Mouse (Mus musculus): Measurements from ENCODE around the gene Wnt5b. TPM values are rescaled to one million over a fixed set of nuclear protein-coding genes. Genes with fewer than 3 reads are reported as not detected.

Gene Wnt5b
- total and polyA plus RNA-seq, 3 experiments, result 0.04 TPM; not detected in 2

- Histone ChIP-seq H3K9ac (ENCODE audit: control insufficient read depth, low read depth, low read length, poor library complexity, severe bottlenecking) (peak overlapping the region; percentile 94), H3K4me1 (ENCODE audit: control insufficient read depth in 1 of 2, insufficient read depth in 2 of 2, low read length in 2 of 2) (peaks cover 0 to 4% of the 10 kb centered on the region in 2 experiments; a peak in 2 of 4 replicates), H3K27ac (ENCODE audit: control insufficient read depth, low read depth, low read length) (peak overlapping the region; percentile 50; the same call in 1 of the 2 replicates), H3K79me2 (ENCODE audit: control insufficient read depth, insufficient read depth, low read length, poor library complexity) (peaks cover 43% of the 10 kb centered on the region), H3K4me3 (ENCODE audit: control insufficient read depth in 1 of 2, insufficient read depth in 1 of 2, low read depth in 2 of 2, low read length in 2 of 2) (peak overlapping the region; percentile 85 to 94), H3K27me3 (ENCODE audit: control insufficient read depth in 1 of 2, insufficient read depth in 2 of 2, low read length in 2 of 2) (no peaks in the 10 kb centered on the region), H3K36me3 (ENCODE audit: control insufficient read depth in 1 of 2, insufficient read depth in 2 of 2, low read length in 2 of 2) (peaks cover 0 to 20% of the 10 kb centered on the region in 2 experiments; a peak in 2 of 4 replicates), H3K9me3 (replicated peaks; ENCODE audit: insufficient read depth, low read length) (no peaks in the 10 kb centered on the region)
- peak; percentile 42 for DNase-seq (ENCODE audit: low read depth, low spot score)
- TF ChIP-seq NRF1 (IDR thresholded peaks at IDR 0.05; ENCODE audit: insufficient read depth, low read depth, low read length, poor library complexity, severe bottlenecking) (no peak), UBTF (IDR thresholded peaks at IDR 0.05; ENCODE audit: borderline replicate concordance, insufficient read depth, low read depth, low read length) (0 out of 2 replicates have a peak, but pooled peaks have one; percentile 35)
Observed at GRCm38 (mm10) chr6:119387801-119388649, 156.1 kb downstream of the Wnt5b start.

- Histone ChIP-seq H3K9ac (ENCODE audit: control insufficient read depth, low read depth, low read length, poor library complexity, severe bottlenecking) (peak overlapping the region; percentile 94), H3K27ac (ENCODE audit: control insufficient read depth, low read depth, low read length) (no peak overlapping the region), H3K27me3 (ENCODE audit: control insufficient read depth in 1 of 2, insufficient read depth in 2 of 2, low read length in 2 of 2) (no peaks in the 10 kb centered on the region), H3K79me2 (ENCODE audit: control insufficient read depth, insufficient read depth, low read length, poor library complexity) (peaks cover 47% of the 10 kb centered on the region), H3K9me3 (replicated peaks; ENCODE audit: insufficient read depth, low read length) (no peaks in the 10 kb centered on the region), H3K4me3 (ENCODE audit: control insufficient read depth in 1 of 2, insufficient read depth in 1 of 2, low read depth in 2 of 2, low read length in 2 of 2) (peak overlapping the region; percentile 85 to 94), H3K36me3 (ENCODE audit: control insufficient read depth in 1 of 2, insufficient read depth in 2 of 2, low read length in 2 of 2) (peaks cover 0 to 24% of the 10 kb centered on the region in 2 experiments; a peak in 2 of 4 replicates), H3K4me1 (ENCODE audit: control insufficient read depth in 1 of 2, insufficient read depth in 2 of 2, low read length in 2 of 2) (peaks cover 0 to 4% of the 10 kb centered on the region in 2 experiments; a peak in 2 of 4 replicates)
- DNase-seq (ENCODE audit: low read depth, low spot score), result no peak
- no peak for TF ChIP-seq TCF12 (IDR thresholded peaks at IDR 0.05; ENCODE audit: low read depth, low read length)
- peak; percentile 64; the same call in 1 of the 2 replicates for TF ChIP-seq CHD1 (IDR thresholded peaks at IDR 0.05; ENCODE audit: low read depth, low read length)
Observed at GRCm38 (mm10) chr6:119386821-119387220, 157.3 kb downstream of the Wnt5b start.

- H3K4me3 ChIP-seq (ENCODE audit: control insufficient read depth in 1 of 2, insufficient read depth in 1 of 2, low read depth in 2 of 2, low read length in 2 of 2), result no peak overlapping the region; a peak in 1 of 4 replicates
- H3K4me1 ChIP-seq (ENCODE audit: control insufficient read depth in 1 of 2, insufficient read depth in 2 of 2, low read length in 2 of 2), result peaks cover 0 to 4% of the 10 kb centered on the region in 2 experiments; a peak in 2 of 4 replicates
- no peaks in the 10 kb centered on the region for H3K9me3 ChIP-seq (replicated peaks; ENCODE audit: insufficient read depth, low read length)
- DNase-seq (ENCODE audit: low read depth, low spot score), result no peak
- no peak overlapping the region; the same call in 1 of the 2 replicates for H3K9ac ChIP-seq (ENCODE audit: control insufficient read depth, low read depth, low read length, poor library complexity, severe bottlenecking)
- TF ChIP-seq CHD2 (IDR thresholded peaks at IDR 0.05; ENCODE audit: low read length) (no peak), RCOR1 (IDR thresholded peaks at IDR 0.05; ENCODE audit: low read depth, low read length) (no peak), CHD1 (IDR thresholded peaks at IDR 0.05; ENCODE audit: low read depth, low read length) (no peak), TCF12 (IDR thresholded peaks at IDR 0.05; ENCODE audit: low read depth, low read length) (no peak), JUND (IDR thresholded peaks at IDR 0.05; ENCODE audit: low read depth, low read length) (no peak), USF2 (IDR thresholded peaks at IDR 0.05; ENCODE audit: borderline replicate concordance in 1 of 2, insufficient read depth in 1 of 2, low read depth in 1 of 2, low read length in 2 of 2) (no peak), NELFE (IDR thresholded peaks at IDR 0.05; ENCODE audit: low read depth, low read length) (no peak), MAX (IDR thresholded peaks at IDR 0.05; ENCODE audit: low read length) (no peak), E2F4 (IDR thresholded peaks at IDR 0.05; ENCODE audit: borderline replicate concordance, low read depth, low read length) (no peak)
- H3K27ac ChIP-seq (ENCODE audit: control insufficient read depth, low read depth, low read length), result no peak overlapping the region
- no peaks in the 10 kb centered on the region for H3K27me3 ChIP-seq (ENCODE audit: control insufficient read depth in 1 of 2, insufficient read depth in 2 of 2, low read length in 2 of 2)
- H3K79me2 ChIP-seq (ENCODE audit: control insufficient read depth, insufficient read depth, low read length, poor library complexity), result peaks cover 50% of the 10 kb centered on the region
- H3K36me3 ChIP-seq (ENCODE audit: control insufficient read depth in 1 of 2, insufficient read depth in 2 of 2, low read length in 2 of 2), result peaks cover 0 to 25% of the 10 kb centered on the region in 2 experiments; a peak in 2 of 4 replicates
Observed at GRCm38 (mm10) chr6:119386421-119386820, 157.7 kb downstream of the Wnt5b start.
